Comparison of ENCODE assay signal across 14 mouse cellular contexts in the genomic region with DNA sequence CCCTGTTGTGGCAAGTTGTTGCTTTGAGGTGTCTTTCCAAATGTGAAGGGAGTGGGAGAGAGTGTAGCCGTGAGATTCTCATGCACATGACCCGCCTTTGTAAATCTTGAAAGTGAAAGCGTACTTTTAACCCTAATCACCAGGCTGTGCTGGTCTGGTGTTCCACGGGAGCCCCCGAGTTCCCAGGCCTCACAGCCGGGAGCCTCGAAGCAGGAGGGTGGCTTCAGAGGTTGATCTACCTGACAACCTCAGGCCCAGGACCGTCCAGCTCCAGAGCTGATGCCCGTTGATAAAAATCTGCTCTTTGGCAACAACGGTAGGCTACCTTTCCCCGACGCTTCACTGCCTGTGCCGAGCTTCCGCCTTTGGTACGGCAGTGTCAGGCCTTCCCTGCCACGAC.
A peak's percentile ranks its signal among the peaks of the same experiment; 100 is the strongest.
DNase-seq lines count a peak whose midpoint lies in the region; ATAC-seq and TF ChIP-seq lines count a peak whose summit lies in the region.
"Had no signal": no experiment of that assay in that cellular context is flagged by ENCODE, and none has a peak within 500 bp of the region (broad histone marks: within the 10 kb centered on the region; RNA-seq: fewer than 3 reads in every experiment).

No protein-coding gene starts in this region.

- no peak for TF ChIP-seq CTCF in liver, adult 2 months (IDR thresholded peaks at IDR 0.05; ENCODE audit: low read depth, low read length)
- TF ChIP-seq CTCF in ES-Bruce4 (IDR thresholded peaks at IDR 0.05; ENCODE audit: low read depth, low read length) = no peak

- H3K36me3 ChIP-seq in forebrain, embryonic 10.5 days (replicated peaks) = peaks cover 4% of the 10 kb centered on the region; the same call in 1 of the 2 replicates
- no peaks in the 10 kb centered on the region for H3K36me3 ChIP-seq in forebrain, embryonic 13.5 days (ENCODE audit: poor library complexity, severe bottlenecking)
- no peaks in the 10 kb centered on the region for H3K36me3 ChIP-seq in liver, adult 2 months (ENCODE audit: control insufficient read depth, insufficient read depth, low read length)
- H3K36me3 ChIP-seq in ES-Bruce4 (ENCODE audit: control insufficient read depth, insufficient read depth, low read length, poor library complexity, severe bottlenecking) = no peaks in the 10 kb centered on the region
- H3K36me3 ChIP-seq in intestine, embryonic 16.5 days (ENCODE audit: control insufficient read depth, insufficient read depth, low read length) = no peaks in the 10 kb centered on the region

- DNase-seq in forebrain, embryonic 10.5 days (ENCODE audit: extremely low spot score, low spot score) = no peak
- DNase-seq in liver, adult 2 months (ENCODE audit: extremely low read depth, low read depth, low spot score) = peak; percentile 50
- no peak for DNase-seq in liver
- DNase-seq in spleen, adult 18-20 months = no peak
- no peak for DNase-seq in spleen, adult 12 weeks (ENCODE audit: low spot score)
- DNase-seq: adrenal gland, postnatal 25 days; heart, adult 11 months; kidney, postnatal 25 days; lung, adult 18-20 months; retina, postnatal 1 day had no signal

- H3K4me3 ChIP-seq in forebrain, embryonic 10.5 days = no peak overlapping the region
- H3K4me3 ChIP-seq in forebrain, embryonic 13.5 days = no peak overlapping the region
- H3K4me3 ChIP-seq in liver, adult 2 months (ENCODE audit: insufficient read depth, low read depth, low read length) = peak overlapping the region; percentile 54
- H3K4me3 ChIP-seq in ES-Bruce4 (ENCODE audit: low read depth, low read length) = no peak overlapping the region
- H3K4me3 ChIP-seq in intestine, embryonic 16.5 days (ENCODE audit: low read length) = no peak overlapping the region
- H3K4me3 ChIP-seq: left cerebral cortex, adult 2 months had no signal

- no peak for TF ChIP-seq POLR2A in liver, adult 2 months (IDR thresholded peaks at IDR 0.05; ENCODE audit: extremely low read depth, insufficient read depth, low read length)
- no peak for TF ChIP-seq POLR2A in ES-Bruce4 (IDR thresholded peaks at IDR 0.05; ENCODE audit: insufficient read depth, low read length)

- no peak overlapping the region for H3K9ac ChIP-seq in forebrain, embryonic 13.5 days
- H3K9ac ChIP-seq in liver, adult 2 months (ENCODE audit: low read depth, low read length) = peak overlapping the region; percentile 66
- H3K9ac ChIP-seq in ES-Bruce4 (ENCODE audit: low read depth, poor library complexity, severe bottlenecking) = peak overlapping the region; percentile 41
- no peak overlapping the region for H3K9ac ChIP-seq in intestine, embryonic 16.5 days (ENCODE audit: low read depth, low read length)

- peak overlapping the region; percentile 69 for H3K27ac ChIP-seq in forebrain, embryonic 10.5 days
- H3K27ac ChIP-seq in forebrain, embryonic 13.5 days = no peak overlapping the region
- peak overlapping the region; percentile 82 for H3K27ac ChIP-seq in liver, adult 2 months (replicated peaks; ENCODE audit: insufficient read depth, low read depth, low read length)
- H3K27ac ChIP-seq in ES-Bruce4 (ENCODE audit: insufficient read depth, low read length) = peak overlapping the region; percentile 83; the same call in 1 of the 2 replicates
- no peak overlapping the region for H3K27ac ChIP-seq in intestine, embryonic 16.5 days (ENCODE audit: low read length)
- H3K27ac ChIP-seq: left cerebral cortex, adult 2 months had no signal

- H3K4me2 ChIP-seq in forebrain, embryonic 13.5 days = no peak overlapping the region
- no peak overlapping the region for H3K4me2 ChIP-seq in intestine, embryonic 16.5 days (ENCODE audit: low read depth, low read length)

- no peak for ATAC-seq in forebrain, embryonic 13.5 days
- ATAC-seq in intestine, embryonic 16.5 days = peak; percentile 27; the same call in 1 of the 2 replicates

- TF ChIP-seq EP300 in ES-Bruce4 (IDR thresholded peaks at IDR 0.05; ENCODE audit: insufficient read depth, low read depth, low read length) = no peak

- no peaks in the 10 kb centered on the region for H3K27me3 ChIP-seq in forebrain, embryonic 10.5 days (ENCODE audit: poor library complexity, severe bottlenecking)
- H3K27me3 ChIP-seq in forebrain, embryonic 13.5 days = no peaks in the 10 kb centered on the region
- no peaks in the 10 kb centered on the region for H3K27me3 ChIP-seq in liver, adult 2 months (ENCODE audit: control insufficient read depth, insufficient read depth, low read length)
- H3K27me3 ChIP-seq in ES-Bruce4 (ENCODE audit: control insufficient read depth, insufficient read depth, low read length, poor library complexity, severe bottlenecking) = no peaks in the 10 kb centered on the region
- no peaks in the 10 kb centered on the region for H3K27me3 ChIP-seq in intestine, embryonic 16.5 days (replicated peaks; ENCODE audit: control insufficient read depth, insufficient read depth, low read length)

- peaks cover 20% of the 10 kb centered on the region for H3K4me1 ChIP-seq in forebrain, embryonic 10.5 days
- peaks cover 15% of the 10 kb centered on the region for H3K4me1 ChIP-seq in forebrain, embryonic 13.5 days
- peaks cover 4% of the 10 kb centered on the region; the same call in 1 of the 2 replicates for H3K4me1 ChIP-seq in liver, adult 2 months (ENCODE audit: control insufficient read depth, insufficient read depth, low read length)
- H3K4me1 ChIP-seq in ES-Bruce4 (ENCODE audit: control insufficient read depth, insufficient read depth, low read length) = peaks cover 3% of the 10 kb centered on the region
- H3K4me1 ChIP-seq in intestine, embryonic 16.5 days (ENCODE audit: control insufficient read depth, insufficient read depth, low read length) = peaks cover 13% of the 10 kb centered on the region

- 90% methylated on average over 16 of the region's 16 CpGs for WGBS in forebrain, embryonic 10.5 days
- WGBS in forebrain, embryonic 13.5 days = 93% methylated on average over 16 of the region's 16 CpGs
- WGBS in liver, adult 2 months = 60% methylated on average over 16 of the region's 16 CpGs
- 67% methylated on average over 16 of the region's 16 CpGs for WGBS in intestine, embryonic 16.5 days

- H3K79me2 ChIP-seq in liver, adult 2 months (ENCODE audit: control insufficient read depth, insufficient read depth, low read length) = no peaks in the 10 kb centered on the region

- no peaks in the 10 kb centered on the region for H3K9me3 ChIP-seq in forebrain, embryonic 10.5 days
- no peaks in the 10 kb centered on the region for H3K9me3 ChIP-seq in forebrain, embryonic 13.5 days (replicated peaks)
- H3K9me3 ChIP-seq in ES-Bruce4 (replicated peaks; ENCODE audit: control insufficient read depth, insufficient read depth, low read length, poor library complexity, severe bottlenecking) = no peaks in the 10 kb centered on the region
- H3K9me3 ChIP-seq in intestine, embryonic 16.5 days (ENCODE audit: control insufficient read depth, low read length) = no peaks in the 10 kb centered on the region

Comparison
In these comparisons a context has a peak if more than half of its experiments do, and no peak if none do; other contexts are left out.
1. H3K27ac ChIP-seq: peak in forebrain, embryonic 10.5 days (single experiment), liver, adult 2 months (single experiment) and ES-Bruce4 (single experiment); none in forebrain, embryonic 13.5 days (single experiment) and intestine, embryonic 16.5 days (single experiment).
2. H3K9ac ChIP-seq: peak in liver, adult 2 months (single experiment) and ES-Bruce4 (single experiment); none in forebrain, embryonic 13.5 days (single experiment) and intestine, embryonic 16.5 days (single experiment).